Mouse (Mus musculus) embryonic facial prominence, embryonic 14.5 days (tissue): ENCODE data around the gene Rab30. TPM values are rescaled to one million over a fixed set of nuclear protein-coding genes. Genes with fewer than 3 reads are reported as not detected.

Source experiments
- ATAC-seq: fragments of 200-750 bp; cut with Nextera tagmentation; 2 replicates; pipeline ENCODE4 v1.8.0; 2017; ENCODE audit warnings: low read depth, moderate number of reproducible peaks, moderate TSS enrichment
- DNase-seq: peaks from one replicate; pipeline ENCODE4 v3.0.0-alpha.2; 2015; ENCODE audit warnings: low spot score
- H3K27ac ChIP-seq: fragments of 300-500 bp; sonication (generic); replicated peaks from 2 replicates; pipeline ENCODE4 v1.5.1; 2014; ENCODE audit warnings: low read depth, mild to moderate bottlenecking, low read length, moderate library complexity
- H3K27me3 ChIP-seq: fragments of 300-500 bp; sonication (generic); replicated peaks from 2 replicates; pipeline ENCODE4 v1.6.1; 2014; ENCODE audit warnings: low read length; ENCODE audit not compliant: control insufficient read depth, insufficient read depth
- H3K36me3 ChIP-seq: fragments of 300-500 bp; sonication (generic); 2 replicates; pipeline ENCODE4 v1.6.1; 2014; ENCODE audit warnings: low read length, mixed read lengths; ENCODE audit not compliant: control insufficient read depth, insufficient read depth
- H3K4me1 ChIP-seq: fragments of 300-500 bp; sonication (generic); 2 replicates; pipeline ENCODE4 v1.6.1; 2014; ENCODE audit warnings: antibody characterized with exemption, low read length; ENCODE audit not compliant: control insufficient read depth, insufficient read depth
- H3K4me2 ChIP-seq: fragments of 300-500 bp; sonication (generic); 2 replicates; pipeline ENCODE4 v1.6.1; 2014; ENCODE audit warnings: low read depth, mild to moderate bottlenecking, low read length, moderate library complexity, mixed read lengths
- H3K4me3 ChIP-seq: fragments of 300-500 bp; sonication (generic); 2 replicates; pipeline ENCODE4 v1.5.1; 2014; ENCODE audit warnings: low read depth, mild to moderate bottlenecking, low read length
- H3K9ac ChIP-seq: fragments of 300-500 bp; sonication (generic); 2 replicates; pipeline ENCODE4 v1.6.1; 2014; ENCODE audit warnings: low read depth, mild to moderate bottlenecking, low read length, moderate library complexity, mixed read lengths
- H3K9me3 ChIP-seq: fragments of 300-500 bp; sonication (generic); 2 replicates; pipeline ENCODE4 v1.6.1; 2016; ENCODE audit warnings: low read length; ENCODE audit not compliant: control insufficient read depth
- WGBS: fragments of 180-500 bp; shearing (Covaris S2); extraction: QIAGEN DNeasy Blood & Tissue Kit; methylation state at CpG from one replicate; pipeline ENCODE4 v1.1.7; 2014; 5-methylcytosine and 5-hydroxymethylcytosine counted together
- polyA plus RNA-seq: library from polyadenylated mRNA; unstranded; fragments of >200 nt; fragmentation: Nextera tagmentation; extraction: Ambion mirVana; gene quantifications from 2 replicates; pipeline ENCODE4 v1.2.1, GENCODE M21; 2014

Gene Rab30
- polyA plus RNA-seq, 1 experiment from 2014 or later, result 21.3 TPM

GRCm38 (mm10) chr7:92866526-92866925 is 125.1 kb downstream of the Rab30 start:
- peak; percentile 85 for DNase-seq
- WGBS, result 19% methylated on average over 2 of the region's 2 CpGs
- no peak for ATAC-seq
- Histone ChIP-seq H3K36me3 (peaks cover 4% of the 10 kb centered on the region; the same call in 1 of the 2 replicates), H3K4me1 (no peaks in the 10 kb centered on the region), H3K27me3 (no peaks in the 10 kb centered on the region), H3K27ac (no peak overlapping the region), H3K9me3 (no peaks in the 10 kb centered on the region), H3K4me3 (no peak overlapping the region), H3K4me2 (no peak overlapping the region), H3K9ac (no peak overlapping the region)

- Histone ChIP-seq H3K27me3 (no peaks in the 10 kb centered on the region), H3K4me1 (no peaks in the 10 kb centered on the region), H3K4me3 (no peak overlapping the region), H3K27ac (no peak overlapping the region), H3K36me3 (no peaks in the 10 kb centered on the region), H3K4me2 (no peak overlapping the region), H3K9ac (no peak overlapping the region), H3K9me3 (no peaks in the 10 kb centered on the region)
- DNase-seq (peak; percentile 36), ATAC-seq (no peak)
- WGBS, result 65% methylated on average over 3 of the region's 3 CpGs
Observed at GRCm38 (mm10) chr7:92870161-92870560, 128.8 kb downstream of the Rab30 start.

GRCm38 (mm10) chr7:92871596-92871995 is 130.2 kb downstream of the Rab30 start:
- Histone ChIP-seq H3K4me2 (no peak overlapping the region), H3K27me3 (no peaks in the 10 kb centered on the region), H3K4me3 (no peak overlapping the region), H3K36me3 (no peaks in the 10 kb centered on the region), H3K9ac (no peak overlapping the region), H3K27ac (no peak overlapping the region), H3K9me3 (no peaks in the 10 kb centered on the region), H3K4me1 (0 out of 2 replicates have a peak, but pooled peaks cover 6% of the 10 kb centered on the region)
- ATAC-seq (no peak), DNase-seq (no peak)
- WGBS, result 89% methylated on average over 4 of the region's 4 CpGs

DNA sequence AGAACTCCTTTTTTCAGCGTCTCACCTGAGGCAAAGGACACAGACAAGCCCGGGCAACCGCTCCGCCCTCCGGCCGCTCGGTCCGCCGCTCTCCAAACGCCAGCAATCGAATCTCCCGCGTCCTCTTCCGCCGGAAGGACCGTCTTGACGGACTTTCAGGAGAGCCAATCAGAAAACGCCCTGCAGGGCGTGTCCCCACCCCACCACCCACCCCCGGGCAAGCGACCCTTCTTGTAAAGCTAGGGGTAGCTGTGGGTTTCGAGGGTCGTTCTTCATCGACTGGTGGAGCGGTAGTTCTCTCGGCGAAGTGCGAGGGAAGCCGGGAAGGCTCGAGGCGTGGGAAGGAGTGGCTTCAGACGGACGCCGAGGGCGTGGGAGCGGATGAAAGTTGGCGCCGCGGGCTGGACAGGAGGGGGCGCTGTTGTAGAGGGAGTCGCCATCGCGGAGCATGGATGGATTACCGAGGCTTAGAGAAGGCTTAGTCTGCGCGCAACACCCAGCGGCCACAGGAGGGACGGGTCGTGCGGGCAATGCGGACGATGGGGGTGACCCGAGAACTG is 132.8 kb downstream of the Rab30 start, which contains the start of the genes Ddias and Prcp:
Ddias (minus strand) TSS at position 132 of the 560 bp plus-strand sequence.
Prcp (plus strand) TSS at position 355 of the 560 bp plus-strand sequence.
- DNase-seq (peak; percentile 96), ATAC-seq (peak; percentile 89)
- H3K9ac ChIP-seq, result peak within 1 kb of the TSS; percentile 79
- peak within 1 kb of the TSS; percentile 97 for H3K27ac ChIP-seq
- peak within 1 kb of the TSS; percentile 47 for H3K4me3 ChIP-seq
- H3K9me3 ChIP-seq, result no peaks in the 10 kb centered on the region
- no peaks in the 10 kb centered on the region for H3K36me3 ChIP-seq
- no peaks in the 10 kb centered on the region for H3K27me3 ChIP-seq
- WGBS, result under 1% methylated on average over 48 of the region's 53 CpGs
- H3K4me2 ChIP-seq, result peak within 1 kb of the TSS; percentile 69
- H3K4me1 ChIP-seq, result 0 out of 2 replicates have a peak, but pooled peaks cover 6% of the 10 kb centered on the region

- Histone ChIP-seq H3K9me3 (no peaks in the 10 kb centered on the region), H3K36me3 (no peaks in the 10 kb centered on the region), H3K4me3 (peak overlapping the region; percentile 47), H3K9ac (peak overlapping the region; percentile 79), H3K4me1 (0 out of 2 replicates have a peak, but pooled peaks cover 6% of the 10 kb centered on the region), H3K27ac (peak overlapping the region; percentile 97), H3K4me2 (peak overlapping the region; percentile 69), H3K27me3 (no peaks in the 10 kb centered on the region)
- WGBS, result under 1% methylated on average over 20 of the region's 29 CpGs
- peak; percentile 91 for ATAC-seq
- DNase-seq, result peak; percentile 96
Observed at GRCm38 (mm10) chr7:92874761-92875408, 133.5 kb downstream of the Rab30 start.

- H3K4me3 ChIP-seq, result peak overlapping the region; percentile 47
- peak overlapping the region; percentile 69 for H3K4me2 ChIP-seq
- H3K27ac ChIP-seq, result peak overlapping the region; percentile 74
- no peaks in the 10 kb centered on the region for H3K36me3 ChIP-seq
- H3K9me3 ChIP-seq, result no peaks in the 10 kb centered on the region
- peak overlapping the region; percentile 79; the same call in 1 of the 2 replicates for H3K9ac ChIP-seq
- 23% methylated on average over 3 of the region's 3 CpGs for WGBS
- no peak for ATAC-seq
- H3K27me3 ChIP-seq, result no peaks in the 10 kb centered on the region
- 0 out of 2 replicates have a peak, but pooled peaks cover 6% of the 10 kb centered on the region for H3K4me1 ChIP-seq
- peak; percentile 26 for DNase-seq
Observed at GRCm38 (mm10) chr7:92876066-92876465, 134.7 kb downstream of the Rab30 start.

- Histone ChIP-seq H3K9me3 (no peaks in the 10 kb centered on the region), H3K27ac (peak overlapping the region; percentile 74), H3K4me1 (0 out of 2 replicates have a peak, but pooled peaks cover 6% of the 10 kb centered on the region), H3K36me3 (no peaks in the 10 kb centered on the region), H3K27me3 (no peaks in the 10 kb centered on the region), H3K9ac (peak overlapping the region; percentile 22), H3K4me3 (peak overlapping the region; percentile 47), H3K4me2 (peak overlapping the region; percentile 69)
- DNase-seq (peak; percentile 84), ATAC-seq (no peak)
- 12% methylated on average over 7 of the region's 7 CpGs for WGBS
Observed at GRCm38 (mm10) chr7:92876538-92876937, 135.1 kb downstream of the Rab30 start.

GRCm38 (mm10) chr7:92878575-92879285 is 137.3 kb downstream of the Rab30 start:
- no peaks in the 10 kb centered on the region for H3K9me3 ChIP-seq
- DNase-seq (no peak), ATAC-seq (no peak)
- no peaks in the 10 kb centered on the region for H3K27me3 ChIP-seq
- H3K4me1 ChIP-seq, result 0 out of 2 replicates have a peak, but pooled peaks cover 6% of the 10 kb centered on the region
- no peak overlapping the region for H3K4me3 ChIP-seq
- WGBS, result 75% methylated on average over 7 of the region's 7 CpGs
- no peaks in the 10 kb centered on the region for H3K36me3 ChIP-seq
- peak overlapping the region; percentile 7; the same call in 1 of the 2 replicates for H3K4me2 ChIP-seq
- no peak overlapping the region for H3K9ac ChIP-seq
- H3K27ac ChIP-seq, result no peak overlapping the region
